Comparison of ENCODE assay signal across 12 mouse cellular contexts in the genomic region with DNA sequence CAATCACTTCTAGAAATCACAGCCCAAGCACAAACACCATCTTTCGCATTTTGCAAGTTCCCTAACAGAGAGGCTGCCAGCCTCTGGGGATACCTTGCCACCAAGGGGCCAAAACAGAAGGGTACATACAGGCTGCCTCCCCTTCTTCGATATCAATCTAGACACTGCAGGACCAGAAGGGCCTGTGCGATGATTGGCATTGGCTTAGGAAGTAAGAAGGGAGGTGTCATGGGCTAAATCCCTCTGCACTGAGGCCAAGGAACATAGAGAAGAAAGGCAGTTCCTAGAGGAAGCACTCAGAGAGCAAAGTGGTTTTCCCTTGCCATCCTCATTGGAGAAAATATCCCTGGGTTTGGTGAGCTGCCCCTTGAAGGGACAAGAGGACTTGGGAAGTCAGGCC.
"Had no signal": no experiment of that assay in that cellular context is flagged by ENCODE, and none has a peak within 500 bp of the region (broad histone marks: within the 10 kb centered on the region; RNA-seq: fewer than 3 reads in every experiment).

No protein-coding gene starts in this region.

- H3K36me3 ChIP-seq: liver, embryonic 13.5 days had no signal

- H3K4me3 ChIP-seq: layer of hippocampus, adult 2 months; limb, embryonic 13.5 days; liver, embryonic 13.5 days had no signal

- H3K27ac ChIP-seq: kidney, postnatal 0 days; layer of hippocampus, adult 2 months; limb, embryonic 13.5 days; liver, embryonic 13.5 days had no signal

- H3K27me3 ChIP-seq: limb, embryonic 13.5 days; liver, embryonic 13.5 days had no signal

- H3K4me1 ChIP-seq: liver, embryonic 13.5 days had no signal

- H3K9me3 ChIP-seq: limb, embryonic 13.5 days; liver, embryonic 13.5 days had no signal

- DNase-seq: kidney, postnatal 25 days; layer of hippocampus, adult 9-11 months; liver, embryonic 13.5 days; lung, adult 2 months; lung, postnatal 14 days; lung, postnatal 4 days; midbrain, embryonic 14.5 days; thymus, adult 18-20 months; thymus, postnatal 36 days had no signal
